Mouse (Mus musculus): ENCODE results near the gene S100a2. TPM values are rescaled to one million over a fixed set of nuclear protein-coding genes. Genes with fewer than 3 reads are reported as not detected.

S100a2 gene
- total RNA-seq, 2 experiments from 2014 or later, result not detected

DNA sequence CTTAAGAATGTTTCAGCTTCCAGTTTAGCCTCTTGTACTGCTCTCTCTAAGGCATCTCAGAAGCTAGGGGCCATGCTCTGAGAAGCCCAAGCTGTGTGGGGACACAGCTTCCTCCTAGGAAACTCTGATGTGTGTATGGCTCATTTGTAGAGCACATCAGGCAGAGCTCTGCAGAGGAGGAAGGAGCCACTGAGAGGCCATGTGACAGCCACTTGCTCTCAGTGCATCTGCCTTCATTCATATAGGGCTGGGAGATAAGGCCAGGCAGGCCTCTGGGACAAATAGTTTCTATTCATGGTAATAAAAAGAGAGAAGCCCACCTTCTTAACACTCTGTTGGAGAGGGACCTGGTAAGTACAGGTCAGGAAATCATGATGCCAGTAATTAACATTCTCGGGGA lies 4.4 kb downstream of the S100a2 start:
- ATAC-seq (replicated peaks; ENCODE audit: low FRiP score, poor library complexity, severe bottlenecking), result no peak

DNA sequence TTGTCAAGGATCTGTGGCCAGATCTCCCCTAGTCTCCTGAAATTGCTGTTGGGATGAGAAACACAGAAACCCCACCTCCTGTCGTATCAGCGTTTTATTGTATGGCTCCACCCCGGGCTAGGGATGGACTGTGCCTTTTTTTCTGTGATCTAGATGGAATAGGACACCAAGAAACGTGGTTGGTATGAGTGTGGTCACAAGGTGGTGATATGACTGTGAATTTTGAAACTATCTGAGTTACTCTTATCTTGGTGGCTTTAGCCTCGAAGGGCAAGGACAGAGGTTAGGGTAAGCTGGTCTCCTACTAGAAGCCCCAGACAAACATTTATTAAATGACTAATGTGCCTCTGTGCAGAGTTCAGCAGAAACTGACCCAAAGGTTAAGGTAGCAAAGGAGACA lies 5.5 kb downstream of the S100a2 start:
- no peak for ATAC-seq (replicated peaks; ENCODE audit: low FRiP score, poor library complexity, severe bottlenecking)

DNA sequence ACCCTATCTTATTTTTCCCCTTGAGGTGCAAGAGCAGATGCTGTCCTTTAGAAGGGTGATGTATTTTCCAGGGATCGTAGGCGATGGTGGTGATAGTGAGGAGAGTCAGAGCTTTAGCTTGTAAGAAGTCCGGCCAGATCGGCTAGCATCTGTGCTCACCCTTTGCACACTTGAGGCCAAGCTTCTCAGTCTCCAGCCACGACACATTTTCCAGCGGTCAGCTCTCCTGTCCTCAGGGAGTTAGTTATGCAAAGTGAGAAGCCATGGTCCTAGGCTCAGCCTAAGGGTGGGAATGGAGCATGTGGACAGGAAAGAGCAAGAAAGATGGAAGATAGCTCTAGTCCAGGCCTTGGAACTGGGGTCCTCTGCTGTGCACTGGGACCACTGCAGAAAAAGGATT lies 6.8 kb downstream of the S100a2 start:
- no peak for ATAC-seq (replicated peaks; ENCODE audit: low FRiP score, poor library complexity, severe bottlenecking)

DNA sequence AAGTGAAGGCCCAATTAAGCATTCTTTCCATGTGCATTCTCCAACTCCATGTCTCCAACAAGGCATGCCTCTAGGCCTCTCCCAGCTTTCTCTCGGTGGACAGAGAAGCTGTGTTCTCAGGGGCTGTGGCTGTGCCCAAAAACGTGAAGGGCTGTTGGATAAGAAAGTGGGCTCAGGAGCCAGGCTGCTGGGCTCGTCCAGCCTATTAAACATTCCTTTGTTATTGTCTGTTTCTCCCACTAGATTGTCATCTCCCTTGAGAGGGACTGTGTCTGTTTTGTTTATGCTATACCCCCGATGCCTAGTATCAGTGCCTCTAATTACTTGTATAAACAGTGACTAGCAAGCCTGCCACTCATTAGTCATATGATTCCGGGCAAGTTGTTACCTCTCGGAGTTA lies 7.7 kb downstream of the S100a2 start:
- ATAC-seq (replicated peaks; ENCODE audit: low FRiP score, poor library complexity, severe bottlenecking), result no peak

DNA sequence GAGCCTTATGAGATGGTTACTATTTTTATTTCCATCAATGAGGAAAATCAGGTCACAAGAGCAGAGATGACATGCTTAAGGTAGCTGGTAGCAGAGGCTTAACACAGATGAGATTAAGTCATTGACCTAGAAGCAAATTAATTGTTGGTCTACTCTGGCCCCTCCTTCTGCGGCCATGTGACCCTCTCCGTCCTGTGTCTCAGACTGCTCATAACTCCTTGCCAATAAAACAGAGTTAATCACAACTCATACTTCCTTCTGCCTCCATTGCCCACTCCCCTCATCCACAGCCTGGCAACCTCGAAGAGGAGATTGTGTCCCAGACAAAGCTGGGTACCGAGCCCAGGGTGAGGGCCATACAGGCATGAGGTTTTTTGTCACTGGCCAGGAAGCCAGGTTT lies 8.2 kb downstream of the S100a2 start:
- ATAC-seq (replicated peaks; ENCODE audit: low FRiP score, poor library complexity, severe bottlenecking), result no peak

DNA sequence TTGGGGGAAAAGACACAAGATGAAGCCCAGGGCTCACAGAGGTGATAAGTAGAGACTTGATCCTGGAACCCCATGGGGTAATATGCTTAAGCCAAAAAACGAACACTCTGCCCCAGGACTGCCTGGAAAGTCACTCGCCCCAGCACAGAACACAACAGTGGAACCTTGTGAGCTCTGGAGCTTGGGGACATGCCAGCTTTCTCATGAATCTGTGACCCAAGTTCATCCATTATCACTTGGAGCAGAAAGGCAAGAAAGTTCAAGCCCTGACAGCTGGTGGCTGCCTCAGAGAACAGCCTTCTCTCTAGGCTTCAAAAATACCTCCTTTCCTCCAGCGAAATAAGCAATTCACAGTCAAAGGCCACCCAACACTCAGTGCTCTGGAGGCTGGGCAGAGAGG lies 9.4 kb downstream of the S100a2 start:
- no peak for ATAC-seq (replicated peaks; ENCODE audit: low FRiP score, poor library complexity, severe bottlenecking)

DNA sequence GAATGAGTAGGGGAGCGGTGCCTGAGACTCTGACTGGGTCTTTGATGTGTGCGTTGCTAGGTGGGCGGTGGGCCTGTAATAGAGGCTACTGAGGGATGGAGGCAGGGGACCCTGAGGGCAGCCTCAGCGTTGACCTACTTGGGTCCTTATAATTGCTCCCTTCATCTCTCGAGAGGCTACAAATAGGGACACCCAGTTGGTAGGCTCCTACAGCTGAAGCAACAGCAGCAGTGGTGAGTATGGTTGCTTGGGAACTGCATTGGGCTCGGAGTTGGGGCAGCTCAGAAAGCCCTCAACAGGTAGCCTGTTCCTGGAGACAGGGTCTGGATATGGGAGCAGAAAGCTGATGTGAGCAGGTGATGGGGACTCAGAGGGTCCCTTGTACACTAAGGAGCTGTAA lies 10.0 kb downstream of the S100a2 start:
- ATAC-seq (replicated peaks; ENCODE audit: low FRiP score, poor library complexity, severe bottlenecking), result no peak

DNA sequence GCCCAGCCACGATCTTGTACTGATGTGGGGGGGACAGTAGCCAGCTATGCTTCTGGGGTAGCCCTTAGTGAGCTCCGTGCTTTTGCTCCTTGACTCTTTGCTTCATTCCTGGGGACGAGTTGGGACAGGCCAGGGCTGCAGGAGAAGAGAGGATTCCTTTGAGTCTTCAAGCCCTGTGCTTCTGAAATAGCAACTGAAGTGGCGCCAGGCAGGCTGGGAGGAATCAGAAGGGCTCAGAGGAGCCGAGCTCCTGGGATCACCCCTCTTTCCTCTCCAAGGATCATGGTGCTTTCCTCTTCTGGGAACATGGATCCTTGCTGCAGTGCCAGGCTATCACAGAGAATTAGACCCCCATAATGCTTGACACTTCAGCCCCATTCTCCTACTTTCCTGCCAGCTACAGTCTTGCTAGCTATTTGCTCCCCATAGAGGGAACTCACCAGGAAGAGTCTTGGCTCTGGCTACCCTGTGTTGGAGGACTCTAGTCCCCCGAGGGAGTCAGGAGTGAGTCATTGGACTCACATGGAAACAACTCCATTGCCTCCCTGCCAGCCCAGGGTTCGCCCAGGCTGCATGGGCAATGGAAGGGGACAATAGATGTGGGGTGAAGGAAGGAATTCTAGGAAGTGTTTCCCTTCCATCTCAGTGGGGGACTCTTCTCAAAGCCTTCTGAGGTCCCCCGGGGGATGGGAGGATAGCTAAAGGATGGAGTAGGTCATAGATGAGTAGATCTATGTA lies 10.6 kb downstream of the S100a2 start:
- no peak for ATAC-seq (replicated peaks; ENCODE audit: low FRiP score, poor library complexity, severe bottlenecking)

DNA sequence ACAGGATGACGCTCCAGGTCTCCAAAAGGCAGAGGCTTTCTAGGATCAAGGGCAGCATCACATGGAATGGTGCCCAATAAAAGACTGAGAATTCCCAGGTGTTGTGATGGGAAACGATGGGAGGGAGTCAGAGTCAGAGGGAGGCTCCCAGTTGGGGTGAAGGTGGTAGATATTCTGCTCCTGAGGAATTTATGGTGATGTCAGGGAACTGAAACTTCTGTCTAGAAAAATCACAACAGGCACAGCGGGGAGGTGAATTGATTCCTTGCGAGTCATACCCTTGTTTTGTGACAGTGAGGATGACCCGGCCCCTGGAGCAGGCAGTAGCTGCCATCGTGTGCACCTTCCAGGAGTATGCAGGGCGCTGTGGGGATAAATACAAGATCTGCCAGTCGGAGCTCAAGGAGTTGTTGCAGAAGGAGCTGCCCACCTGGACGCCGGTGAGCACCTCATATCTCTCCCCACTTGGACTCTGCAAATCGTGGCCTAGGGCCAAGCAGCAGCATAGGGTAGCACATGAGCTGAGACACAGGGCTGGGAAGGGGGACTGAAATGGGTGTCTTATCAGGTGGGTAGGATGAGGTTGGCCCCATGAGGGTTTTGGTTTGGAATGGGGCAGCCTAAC lies 11.6 kb downstream of the S100a2 start, which contains the start of gene Gm42674:
Gene Gm42674, plus strand, starts transcription at position 419 of the 625 bp plus-strand sequence.
- no peak for ATAC-seq (replicated peaks; ENCODE audit: low FRiP score, poor library complexity, severe bottlenecking)

DNA sequence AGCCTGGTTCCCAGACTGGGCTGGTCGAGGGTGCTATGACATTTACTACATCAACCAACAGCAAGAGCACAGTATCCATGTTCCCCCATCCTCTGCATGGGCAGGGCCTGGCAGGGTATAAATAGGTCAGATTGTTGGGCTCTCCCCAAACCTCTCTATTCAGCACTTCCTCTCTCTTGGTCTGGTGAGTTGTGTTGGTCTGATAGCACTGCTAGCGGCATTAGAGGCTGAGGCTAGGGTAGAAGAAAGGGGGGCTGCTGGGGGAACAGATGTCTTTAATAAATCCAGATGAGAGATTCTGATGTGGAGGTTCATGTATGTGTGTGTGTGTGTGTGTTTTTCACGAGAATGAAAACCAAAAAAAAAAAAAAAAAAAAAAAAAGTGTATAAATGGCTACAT lies 13.6 kb downstream of the S100a2 start, which contains the start of gene S100a4:
Gene S100a4, plus strand, starts transcription at position 149 of the 400 bp plus-strand sequence.
- no peak for ATAC-seq (replicated peaks; ENCODE audit: low FRiP score, poor library complexity, severe bottlenecking)

DNA sequence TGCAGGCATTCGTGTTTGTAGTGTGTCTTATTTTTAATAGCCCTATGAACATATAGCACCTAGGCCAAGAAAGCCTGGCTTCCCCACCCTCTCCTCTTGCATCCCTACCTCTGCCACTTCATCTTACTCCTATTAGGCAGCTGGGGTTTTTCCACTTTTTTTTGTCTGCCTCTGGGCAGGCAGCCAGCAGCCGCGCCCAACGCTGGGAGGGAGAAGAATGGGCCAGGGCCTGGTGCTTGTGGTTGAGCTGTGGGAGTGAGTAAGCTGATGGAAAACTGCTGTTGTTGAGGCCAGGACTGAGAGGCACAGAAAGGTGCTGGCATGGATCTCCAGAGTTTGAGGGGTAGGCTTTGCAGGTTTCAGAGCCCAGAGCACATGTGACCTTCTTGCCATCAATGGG lies 14.4 kb downstream of the S100a2 start:
- no peak for ATAC-seq (replicated peaks; ENCODE audit: low FRiP score, poor library complexity, severe bottlenecking)

DNA sequence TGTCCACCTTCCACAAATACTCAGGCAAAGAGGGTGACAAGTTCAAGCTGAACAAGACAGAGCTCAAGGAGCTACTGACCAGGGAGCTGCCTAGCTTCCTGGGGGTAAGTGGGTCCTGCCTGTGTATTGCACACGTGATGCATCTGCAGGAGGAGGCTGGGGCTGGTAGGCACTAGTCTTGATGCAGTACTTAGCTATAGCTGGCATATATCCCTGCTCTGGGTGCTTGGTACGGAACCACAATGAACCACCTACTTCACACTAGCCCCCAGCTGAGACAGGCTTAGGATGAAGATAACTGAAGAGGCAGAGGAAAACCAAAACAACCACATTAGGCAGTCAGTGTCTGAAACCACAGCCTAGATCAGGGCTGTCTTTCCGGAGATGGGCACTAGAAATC lies 15.0 kb downstream of the S100a2 start:
- ATAC-seq (replicated peaks; ENCODE audit: low FRiP score, poor library complexity, severe bottlenecking), result no peak

DNA sequence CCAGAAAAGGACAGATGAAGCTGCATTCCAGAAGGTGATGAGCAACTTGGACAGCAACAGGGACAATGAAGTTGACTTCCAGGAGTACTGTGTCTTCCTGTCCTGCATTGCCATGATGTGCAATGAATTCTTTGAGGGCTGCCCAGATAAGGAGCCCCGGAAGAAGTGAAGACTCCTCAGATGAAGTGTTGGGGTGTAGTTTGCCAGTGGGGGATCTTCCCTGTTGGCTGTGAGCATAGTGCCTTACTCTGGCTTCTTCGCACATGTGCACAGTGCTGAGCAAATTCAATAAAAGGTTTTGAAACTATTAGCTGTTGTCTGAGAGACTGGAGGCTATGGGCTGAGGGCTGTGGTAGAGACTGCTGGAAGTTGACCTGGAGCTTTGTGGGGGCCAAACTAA lies 15.7 kb downstream of the S100a2 start:
- no peak for ATAC-seq (replicated peaks; ENCODE audit: low FRiP score, poor library complexity, severe bottlenecking)

DNA sequence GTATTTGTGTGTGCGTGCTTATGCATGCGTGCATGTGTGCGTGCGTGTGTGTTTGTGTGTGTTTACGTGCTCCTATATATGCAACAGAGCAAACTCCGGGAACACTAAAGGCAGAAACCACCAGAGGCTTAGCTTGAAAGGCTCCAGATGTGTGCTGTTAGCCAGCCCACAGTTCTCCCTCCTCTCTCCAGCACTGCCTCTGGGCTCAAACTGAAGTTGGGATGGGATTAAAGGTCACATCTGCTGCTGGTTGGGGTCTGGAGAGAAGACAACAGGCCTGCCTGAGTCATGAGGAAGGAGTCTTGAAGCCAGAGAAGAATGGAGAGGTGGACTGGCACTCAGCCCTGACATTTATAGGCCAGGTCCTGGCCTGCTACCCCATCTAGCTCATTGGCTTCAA lies 16.1 kb downstream of the S100a2 start:
- no peak for ATAC-seq (replicated peaks; ENCODE audit: low FRiP score, poor library complexity, severe bottlenecking)

DNA sequence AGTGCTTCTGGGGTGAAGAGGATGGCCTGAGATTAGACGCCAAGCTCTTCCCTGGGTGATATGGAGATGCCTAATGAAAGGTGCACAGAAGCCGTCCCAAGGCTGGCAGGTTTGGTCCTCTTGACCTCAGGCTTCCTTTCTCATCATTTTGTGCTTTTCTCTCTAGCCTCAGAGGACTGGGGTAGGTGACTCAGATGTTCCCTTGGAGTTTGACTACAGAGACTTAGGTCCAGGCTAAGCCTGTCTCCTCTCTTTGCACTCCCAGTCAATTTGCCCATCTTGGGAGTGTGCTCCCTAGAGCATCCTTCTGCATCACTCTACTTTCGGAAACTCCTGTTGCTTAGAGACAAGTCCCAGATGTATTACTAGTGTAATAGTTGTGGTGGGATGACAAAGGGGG lies 17.3 kb downstream of the S100a2 start:
- ATAC-seq (replicated peaks; ENCODE audit: low FRiP score, poor library complexity, severe bottlenecking), result no peak

DNA sequence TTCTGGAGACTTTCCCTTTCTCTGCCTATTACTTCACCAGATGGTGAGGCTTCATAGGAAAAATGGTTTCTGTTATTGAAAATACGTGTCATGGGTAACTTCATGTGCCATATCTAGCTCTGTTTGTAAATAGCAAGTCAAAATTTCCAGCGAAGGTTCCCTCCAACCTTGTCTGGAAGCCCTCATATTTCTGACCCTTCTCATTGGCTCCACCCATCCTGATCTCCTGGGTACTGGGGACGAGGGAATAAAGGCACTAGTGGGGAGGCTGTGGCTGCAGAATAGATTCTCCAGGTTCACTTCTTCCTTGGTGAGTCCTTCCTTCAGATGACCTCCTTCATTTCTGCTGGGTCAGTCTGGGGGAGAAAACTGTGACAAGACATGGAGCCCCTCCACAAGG lies 18.2 kb downstream of the S100a2 start, which contains the start of gene S100a5:
Gene S100a5, plus strand, starts transcription at position 301 of the 400 bp plus-strand sequence.
- no peak for ATAC-seq (replicated peaks; ENCODE audit: low FRiP score, poor library complexity, severe bottlenecking)

DNA sequence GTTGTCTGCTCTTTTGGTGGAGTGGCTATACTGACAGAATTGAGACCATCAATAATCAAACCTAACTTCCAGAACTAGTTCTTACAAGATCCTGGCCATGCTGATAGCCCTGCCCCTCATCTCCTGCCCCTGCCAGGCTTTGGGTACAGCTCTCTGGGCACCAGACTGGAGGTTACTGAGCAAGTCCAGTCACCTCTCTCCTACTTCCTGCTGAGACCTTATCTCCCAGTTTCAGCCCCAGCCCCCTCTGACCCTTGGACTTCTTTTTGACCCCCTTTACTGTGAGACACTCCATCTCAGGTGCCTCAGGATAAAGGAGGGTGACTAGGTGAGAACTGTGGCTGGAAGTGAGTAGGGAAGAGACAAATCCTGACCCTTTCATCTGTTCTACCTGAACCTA lies 19.1 kb downstream of the S100a2 start:
- no peak for ATAC-seq (replicated peaks; ENCODE audit: low FRiP score, poor library complexity, severe bottlenecking)

DNA sequence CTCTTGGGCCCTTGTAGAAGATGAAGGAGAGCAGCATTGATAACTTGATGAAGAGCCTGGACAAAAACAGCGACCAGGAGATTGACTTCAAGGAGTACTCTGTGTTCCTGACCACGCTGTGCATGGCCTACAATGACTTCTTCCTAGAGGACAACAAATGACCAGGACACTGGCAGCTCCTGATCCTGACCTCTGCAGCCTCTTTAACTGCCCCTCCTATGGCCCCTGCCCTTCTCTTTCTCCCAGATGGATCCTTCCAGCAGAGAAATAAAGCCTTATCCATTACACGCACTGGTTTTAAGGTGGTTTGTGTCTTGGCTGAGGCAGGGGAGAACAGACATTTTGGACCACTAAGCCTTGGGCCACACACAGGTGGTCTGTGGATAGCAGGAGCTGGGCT lies 21.4 kb downstream of the S100a2 start:
- ATAC-seq (replicated peaks; ENCODE audit: low FRiP score, poor library complexity, severe bottlenecking), result no peak

DNA sequence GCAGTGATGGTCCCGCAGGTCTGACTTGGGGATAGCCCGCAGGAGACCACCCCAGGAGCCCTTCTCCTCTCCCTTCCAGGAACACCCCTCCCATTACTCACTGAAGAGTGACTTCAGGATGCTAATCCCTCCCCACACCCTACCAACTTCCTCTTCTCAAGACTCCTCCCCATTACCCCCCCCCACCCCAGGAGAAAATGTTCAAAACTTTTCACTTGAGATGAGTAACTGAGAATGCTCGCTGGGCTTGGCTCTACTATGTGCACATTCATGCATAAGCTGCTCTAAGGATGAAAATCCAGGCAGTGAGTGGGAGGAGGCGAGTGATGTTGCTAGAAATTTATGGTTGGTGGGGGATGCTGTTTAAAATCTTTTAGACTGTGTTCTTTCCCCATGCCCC lies 22.0 kb downstream of the S100a2 start:
- no peak for ATAC-seq (replicated peaks; ENCODE audit: low FRiP score, poor library complexity, severe bottlenecking)

DNA sequence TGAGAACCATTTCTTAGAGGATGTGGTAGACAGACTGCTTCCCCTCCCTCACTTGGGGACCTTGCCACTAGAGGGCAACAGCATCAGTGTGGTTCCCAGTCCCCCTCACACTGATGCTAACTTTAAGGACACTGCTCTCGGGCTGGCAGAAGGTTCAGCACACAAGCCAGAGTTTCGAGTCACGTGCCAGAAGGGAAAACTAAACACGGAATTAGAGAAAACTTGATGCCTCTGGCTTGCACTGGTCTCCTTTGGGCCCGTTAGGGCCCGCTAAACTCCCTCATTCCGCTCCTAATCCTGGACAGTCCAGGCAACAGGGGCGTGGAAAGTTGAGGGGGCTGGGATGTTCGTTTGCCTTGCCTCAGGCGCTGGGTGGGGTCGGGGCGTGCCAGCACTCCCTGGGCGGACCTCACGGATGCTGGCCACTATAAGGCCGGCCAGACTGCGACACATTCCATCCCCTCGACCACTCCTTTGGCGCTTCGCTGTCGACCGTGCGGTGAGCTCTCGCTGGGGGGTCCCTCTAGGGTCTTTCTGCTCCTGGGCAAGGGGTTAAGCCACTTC lies 22.8 kb downstream of the S100a2 start, which contains the start of gene S100a6:
Gene S100a6, plus strand, starts transcription at position 155 of the 564 bp plus-strand sequence.
- ATAC-seq (replicated peaks; ENCODE audit: low FRiP score, poor library complexity, severe bottlenecking), result no peak

DNA sequence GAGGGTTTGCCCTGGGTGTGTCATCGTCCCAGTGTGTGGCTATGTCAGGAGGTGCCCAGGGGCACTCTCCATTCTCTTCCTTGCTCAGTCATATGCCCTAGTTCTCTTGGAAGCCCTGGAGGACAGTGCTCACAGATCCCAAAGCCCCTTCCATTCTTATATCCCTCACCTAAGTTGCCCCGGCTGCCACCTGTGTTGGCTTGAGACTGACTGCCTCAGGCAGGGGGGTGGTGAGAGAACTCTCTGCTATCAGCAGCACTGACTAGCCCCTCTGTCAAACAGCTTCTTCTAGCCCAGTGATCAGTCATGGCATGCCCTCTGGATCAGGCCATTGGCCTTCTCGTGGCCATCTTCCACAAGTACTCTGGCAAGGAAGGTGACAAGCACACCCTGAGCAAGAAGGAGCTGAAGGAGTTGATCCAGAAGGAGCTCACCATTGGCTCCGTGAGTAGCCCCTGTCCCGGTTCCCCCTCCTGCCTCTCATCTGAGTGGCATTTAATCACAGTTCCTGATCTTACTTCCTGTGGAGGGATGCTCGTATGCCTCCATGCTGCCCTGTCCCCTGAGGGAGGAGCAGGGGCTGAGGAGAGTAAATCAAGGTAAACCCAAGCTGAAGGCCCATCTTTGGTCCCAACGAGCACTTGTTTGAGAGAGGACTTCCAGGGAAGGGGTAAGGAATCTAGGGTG lies 23.6 kb downstream of the S100a2 start:
- ATAC-seq (replicated peaks; ENCODE audit: low FRiP score, poor library complexity, severe bottlenecking), result no peak
